Mouse (Mus musculus) E14TG2a.4 (cell line): ENCODE measurements at regions not wholly inside any gene's neighbourhood (a gene's known extent, or its start where the extent isn't known, plus 50 kb on each side); places are given as distances from the start of the nearest gene placed in this dataset.

Experiments used
- H3K27me3 ChIP-seq: 2 replicates; pipeline ENCODE4 v1.6.1; 2014; ENCODE audit warnings: low read length, control low read depth; ENCODE audit not compliant: insufficient read depth
- H3K36me3 ChIP-seq: 2 replicates; pipeline ENCODE4 v1.6.1; 2014; ENCODE audit warnings: low read length, control low read depth; ENCODE audit not compliant: insufficient read depth
- H3K4me1 ChIP-seq: replicated peaks from 2 replicates; pipeline ENCODE4 v1.6.1; 2014; ENCODE audit warnings: low read depth, low read length, control low read depth
- H3K4me3 ChIP-seq: replicated peaks from 2 replicates; pipeline ENCODE4 v1.5.1; 2014; ENCODE audit warnings: mild to moderate bottlenecking, low read length
- H3K9me3 ChIP-seq: 2 replicates; pipeline ENCODE4 v1.6.1; 2014; ENCODE audit warnings: low read length, control low read depth
- CTCF ChIP-seq: conservative IDR thresholded peaks from 2 replicates; pipeline ENCODE4 v1.5.1; 2014; ENCODE audit warnings: low read length
- NANOG ChIP-seq: IDR thresholded peaks from 2 replicates; pipeline ENCODE4 v1.6.1; 2014; ENCODE audit warnings: borderline replicate concordance, low read length, mixed read lengths
- POU5F1 ChIP-seq: IDR thresholded peaks from 2 replicates; pipeline ENCODE4 v1.6.1; 2014; ENCODE audit warnings: low read length, borderline replicate concordance

GRCm38 (mm10) chr4:9935949-9936348 is 938.3 kb upstream of the 2610301B20Rik start:
- H3K27me3 ChIP-seq, result no peaks in the 10 kb centered on the region; the same call in 1 of the 2 replicates
- no peaks in the 10 kb centered on the region for H3K36me3 ChIP-seq
- no peak for TF ChIP-seq POU5F1
- no peak for TF ChIP-seq NANOG
- no peak for TF ChIP-seq CTCF
- H3K4me1 ChIP-seq, result no peaks in the 10 kb centered on the region
- no peaks in the 10 kb centered on the region; the same call in 1 of the 2 replicates for H3K9me3 ChIP-seq
- no peak overlapping the region for H3K4me3 ChIP-seq

- Histone ChIP-seq H3K9me3 (no peaks in the 10 kb centered on the region), H3K4me1 (no peaks in the 10 kb centered on the region), H3K4me3 (no peak overlapping the region), H3K36me3 (no peaks in the 10 kb centered on the region), H3K27me3 (no peaks in the 10 kb centered on the region)
- no peak for TF ChIP-seq CTCF
- TF ChIP-seq POU5F1, result no peak
- no peak for TF ChIP-seq NANOG
Measured at GRCm38 (mm10) chr4:9951441-9951840, 922.9 kb upstream of the 2610301B20Rik start.

- Histone ChIP-seq H3K27me3 (no peaks in the 10 kb centered on the region), H3K4me3 (no peak overlapping the region), H3K36me3 (no peaks in the 10 kb centered on the region), H3K4me1 (no peaks in the 10 kb centered on the region), H3K9me3 (no peaks in the 10 kb centered on the region)
- TF ChIP-seq NANOG, result no peak
- no peak for TF ChIP-seq POU5F1
- no peak for TF ChIP-seq CTCF
Measured at GRCm38 (mm10) chr4:9974631-9975030, 899.7 kb upstream of the 2610301B20Rik start.

- Histone ChIP-seq H3K36me3 (no peaks in the 10 kb centered on the region), H3K27me3 (no peaks in the 10 kb centered on the region), H3K4me1 (no peaks in the 10 kb centered on the region), H3K4me3 (no peak overlapping the region), H3K9me3 (no peaks in the 10 kb centered on the region)
- no peak for TF ChIP-seq CTCF
- TF ChIP-seq POU5F1, result no peak
- TF ChIP-seq NANOG, result no peak
Measured at GRCm38 (mm10) chr4:9981354-9982040, 892.8 kb upstream of the 2610301B20Rik start.

GRCm38 (mm10) chr4:9982786-9983525 is 891.3 kb upstream of the 2610301B20Rik start:
- Histone ChIP-seq H3K36me3 (no peaks in the 10 kb centered on the region), H3K27me3 (no peaks in the 10 kb centered on the region), H3K9me3 (no peaks in the 10 kb centered on the region), H3K4me1 (no peaks in the 10 kb centered on the region), H3K4me3 (no peak overlapping the region)
- TF ChIP-seq POU5F1 (no peak), CTCF (no peak), NANOG (no peak)

GRCm38 (mm10) chr4:9993871-9994270 is 880.4 kb upstream of the 2610301B20Rik start:
- peak; percentile 29; the same call in 1 of the 2 replicates for TF ChIP-seq NANOG
- TF ChIP-seq POU5F1, result no peak
- TF ChIP-seq CTCF, result no peak
- Histone ChIP-seq H3K4me3 (no peak overlapping the region), H3K9me3 (peaks cover 29% of the 10 kb centered on the region), H3K4me1 (no peaks in the 10 kb centered on the region), H3K36me3 (no peaks in the 10 kb centered on the region), H3K27me3 (no peaks in the 10 kb centered on the region)

- Histone ChIP-seq H3K9me3 (peaks cover 35% of the 10 kb centered on the region), H3K4me3 (no peak overlapping the region), H3K27me3 (no peaks in the 10 kb centered on the region), H3K4me1 (no peaks in the 10 kb centered on the region), H3K36me3 (no peaks in the 10 kb centered on the region)
- TF ChIP-seq NANOG, result no peak
- no peak for TF ChIP-seq POU5F1
- no peak for TF ChIP-seq CTCF
Measured at GRCm38 (mm10) chr4:9994466-9994865, 879.8 kb upstream of the 2610301B20Rik start.

GRCm38 (mm10) chr4:10030316-10030715 is 844.0 kb upstream of the 2610301B20Rik start:
- Histone ChIP-seq H3K36me3 (no peaks in the 10 kb centered on the region), H3K4me3 (no peak overlapping the region), H3K9me3 (no peaks in the 10 kb centered on the region), H3K27me3 (no peaks in the 10 kb centered on the region), H3K4me1 (no peaks in the 10 kb centered on the region; the same call in 1 of the 2 replicates)
- TF ChIP-seq CTCF (no peak), NANOG (no peak), POU5F1 (no peak)
